Mouse (Mus musculus) 3T3-L1 (cell line): ENCODE results near the gene Brdt.

Experiments
- DNase-seq: peaks from one replicate; pipeline ENCODE4 v3.0.0-alpha.2; 2015; ENCODE audit warnings: low read depth, low spot score

Brdt gene

DNA sequence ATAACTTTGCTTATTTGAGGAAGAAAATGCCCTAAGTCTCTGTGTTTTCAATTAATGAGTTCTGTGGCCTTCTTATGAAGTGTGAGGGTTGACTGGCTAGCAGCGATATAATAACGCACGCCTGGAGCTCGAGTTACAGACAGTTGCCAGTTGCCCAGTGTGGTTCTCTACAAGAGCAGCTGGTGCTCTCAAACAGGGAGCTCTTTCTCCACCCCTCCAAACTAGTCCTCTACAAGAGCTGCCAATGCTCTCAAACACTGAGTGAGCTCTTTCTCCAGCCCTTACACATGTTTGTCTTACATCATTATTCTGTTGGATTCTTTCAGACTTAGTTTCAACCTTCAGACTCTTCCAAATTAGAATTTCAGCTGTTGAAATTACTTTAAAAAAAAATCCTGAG, 80.4 kb downstream of the Brdt start:
- no peak for DNase-seq

DNA sequence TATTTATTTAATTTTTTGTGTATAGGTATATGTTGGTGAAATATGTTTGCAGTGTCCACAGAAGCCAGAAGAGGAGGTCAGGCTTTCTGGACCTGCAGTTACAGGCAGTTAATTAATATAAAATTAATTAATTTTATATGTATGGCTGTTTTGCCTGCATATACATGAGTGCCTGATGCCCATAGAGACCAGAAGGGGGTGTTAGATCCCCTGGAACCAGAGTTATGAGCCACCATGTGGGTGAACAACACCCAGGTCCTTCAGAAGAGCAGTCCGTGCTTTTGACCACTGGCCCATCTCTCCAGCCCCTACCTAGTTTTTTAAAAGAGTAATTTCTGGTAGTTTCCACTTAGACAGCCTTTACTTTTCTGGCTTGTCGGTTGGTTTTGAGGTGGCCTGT, 81.3 kb downstream of the Brdt start:
- no peak for DNase-seq

DNA sequence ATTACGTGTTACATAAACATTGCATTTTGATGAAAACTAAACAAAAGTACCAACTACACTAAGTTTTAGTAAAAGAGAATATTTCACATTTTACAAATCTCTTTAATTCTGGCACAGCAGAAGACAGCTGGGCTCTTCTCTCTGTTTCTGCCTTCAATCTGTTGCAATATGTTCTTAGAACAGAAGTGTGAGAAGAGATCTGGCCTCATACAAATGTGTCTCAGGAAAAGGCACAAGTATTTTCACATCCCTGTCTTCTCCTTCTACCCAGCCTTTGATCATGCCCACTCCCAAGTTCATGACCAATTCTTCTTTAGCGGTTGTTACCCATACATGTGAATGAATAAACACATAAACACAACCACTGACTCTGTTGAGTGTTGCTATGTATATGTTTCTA, 84.1 kb downstream of the Brdt start:
- DNase-seq = no peak

DNA sequence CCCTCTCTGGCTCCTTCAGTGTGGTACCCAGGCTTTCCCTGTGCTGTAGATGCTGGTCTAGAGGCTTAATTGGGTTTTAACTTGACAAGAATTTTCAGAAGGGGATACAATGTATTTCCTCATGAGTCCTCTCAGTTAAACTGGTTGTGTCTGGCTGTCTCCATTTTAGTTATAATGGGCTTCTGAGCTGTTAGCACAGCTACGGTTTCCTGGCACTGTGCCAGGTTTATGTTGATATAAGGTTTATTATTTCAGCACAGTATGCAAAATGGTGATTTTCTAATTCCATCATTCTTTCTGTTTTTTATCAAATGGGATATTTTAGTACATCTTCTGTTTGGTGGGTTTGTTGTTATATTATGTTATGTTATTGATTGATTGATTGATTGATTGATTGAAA, 90.7 kb downstream of the Brdt start:
- DNase-seq = no peak

DNA sequence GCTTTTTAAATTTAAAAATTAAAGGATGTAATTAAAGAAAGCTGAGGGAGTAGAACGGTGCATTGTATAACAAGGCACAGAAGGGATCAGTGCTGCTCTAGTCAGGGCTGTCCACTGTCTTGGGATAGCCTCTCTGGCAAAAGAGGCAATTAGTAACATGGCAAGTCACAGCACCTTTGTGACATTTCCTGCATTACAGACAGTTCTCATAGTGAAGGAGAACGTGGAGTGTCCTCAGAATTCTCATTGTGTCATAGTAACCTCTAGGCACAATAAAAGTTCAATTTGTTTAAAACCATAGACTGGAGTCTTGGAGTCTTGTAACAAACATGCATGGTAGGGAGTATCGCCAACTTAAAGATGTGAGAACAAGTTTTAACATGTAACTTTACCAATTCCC, 100.3 kb downstream of the Brdt start, which contains the start of gene Lpcat2b:
Lpcat2b (plus strand) TSS at position 301 of the 400 bp plus-strand sequence.
- no peak for DNase-seq

DNA sequence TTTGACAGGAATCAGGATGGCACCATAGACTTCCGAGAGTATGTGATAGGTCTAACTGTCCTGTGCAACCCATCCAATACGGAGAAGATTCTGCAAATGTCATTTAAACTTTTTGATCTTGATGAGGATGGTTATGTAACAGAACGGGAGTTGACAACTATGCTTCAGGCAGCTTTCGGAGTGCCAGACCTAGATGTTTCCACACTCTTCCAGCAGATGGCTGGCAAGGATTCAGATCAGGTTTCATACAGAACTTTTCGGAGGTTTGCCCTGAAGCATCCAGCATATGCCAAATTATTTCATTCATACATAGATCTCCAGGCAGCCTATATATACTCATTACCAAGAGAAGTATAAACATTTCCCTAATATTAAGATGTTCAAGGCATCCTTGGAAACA, 103.0 kb downstream of the Brdt start:
- DNase-seq = no peak

DNA sequence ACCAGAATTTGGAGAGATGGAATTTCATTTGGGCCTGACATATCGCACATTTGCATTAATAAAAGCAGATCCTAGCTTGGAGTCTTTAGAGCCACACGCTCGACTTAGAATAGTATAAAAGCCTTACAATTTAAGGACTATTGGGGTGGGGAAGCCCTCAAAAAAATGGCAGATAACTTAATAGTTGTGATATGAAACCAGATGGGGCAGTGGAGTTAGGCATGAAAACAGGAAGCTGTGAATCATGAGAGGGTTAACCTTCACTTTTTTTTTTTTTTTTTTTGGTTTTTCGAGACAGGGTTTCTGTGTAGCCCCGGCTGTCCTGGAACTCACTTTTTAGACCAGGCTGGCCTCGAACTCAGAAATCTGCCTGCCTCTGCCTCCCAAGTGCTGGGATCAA, 105.2 kb downstream of the Brdt start:
- DNase-seq = no peak
